Mouse (Mus musculus) erythroblast, embryonic 14.5 days (primary cell): ENCODE measurements around the gene Ulk4.

Experiments used
- GATA1 ChIP-seq: IDR thresholded peaks from 2 replicates; pipeline ENCODE4 v1.6.1; 2012; ENCODE audit warnings: low read length, inconsistent platforms, mixed read lengths
- TAL1 ChIP-seq: IDR thresholded peaks from 3 replicates; pipeline ENCODE4 v1.6.1; 2012; ENCODE audit warnings: low read length, inconsistent platforms, mixed read lengths

- no peak for TF ChIP-seq TAL1
- TF ChIP-seq GATA1, result no peak
Observed at GRCm38 (mm10) chr9:121203686-121204085, 73.3 kb downstream of the Ulk4 start.
